Mouse (Mus musculus) kidney, embryonic 16.5 days (tissue): ENCODE data around the gene Enoph1. TPM values are rescaled to one million over a fixed set of nuclear protein-coding genes. Genes with fewer than 3 reads are reported as not detected.

Source experiments
- ATAC-seq: fragments of 200-750 bp; cut with Nextera tagmentation; 2 replicates; pipeline ENCODE4 v1.8.0; 2017; ENCODE audit warnings: moderate TSS enrichment; ENCODE audit not compliant: low FRiP score, low TSS enrichment
- H3K27ac ChIP-seq: fragments of 300-500 bp; sonication (generic); 2 replicates; pipeline ENCODE4 v1.5.1; 2014; ENCODE audit warnings: low read length
- H3K27me3 ChIP-seq: fragments of 300-500 bp; sonication (generic); 2 replicates; pipeline ENCODE4 v1.6.1; 2014; ENCODE audit warnings: low read length, control low read depth, mixed read lengths; ENCODE audit not compliant: insufficient read depth
- H3K36me3 ChIP-seq: fragments of 300-500 bp; sonication (generic); 2 replicates; pipeline ENCODE4 v1.6.1; 2014; ENCODE audit warnings: low read length, control low read depth, mixed read lengths; ENCODE audit not compliant: insufficient read depth
- H3K4me1 ChIP-seq: fragments of 300-500 bp; sonication (generic); 2 replicates; pipeline ENCODE4 v1.6.1; 2014; ENCODE audit warnings: low read length, control low read depth, mixed read lengths; ENCODE audit not compliant: insufficient read depth
- H3K4me2 ChIP-seq: fragments of 300-500 bp; sonication (generic); replicated peaks from 2 replicates; pipeline ENCODE4 v1.6.1; 2014; ENCODE audit warnings: low read depth, low read length
- H3K4me3 ChIP-seq: fragments of 300-500 bp; sonication (generic); 2 replicates; pipeline ENCODE4 v1.5.1; 2014; ENCODE audit warnings: mild to moderate bottlenecking, low read length
- H3K9ac ChIP-seq: fragments of 300-500 bp; sonication (generic); replicated peaks from 2 replicates; pipeline ENCODE4 v1.6.1; 2014; ENCODE audit warnings: low read length
- H3K9me3 ChIP-seq: fragments of 300-500 bp; sonication (generic); 2 replicates; pipeline ENCODE4 v1.6.1; 2016; ENCODE audit warnings: low read length, control low read depth
- WGBS: fragments of 180-500 bp; shearing (Covaris S2); extraction: QIAGEN DNeasy Blood & Tissue Kit; methylation state at CpG from one replicate; pipeline ENCODE4 v1.1.7; 2014; 5-methylcytosine and 5-hydroxymethylcytosine counted together
- polyA plus RNA-seq: library from polyadenylated mRNA; unstranded; fragments of >200 nt; fragmentation: Nextera tagmentation; extraction: Ambion mirVana; gene quantifications from 2 replicates; pipeline ENCODE4 v1.2.1, GENCODE M21; 2015

Enoph1 gene
- polyA plus RNA-seq = 47.7 and 52.1 TPM in 2 replicates

- Histone ChIP-seq H3K9ac (peak within 1 kb of the TSS; percentile 96), H3K4me1 (peaks cover 21% of the 10 kb centered on the region; the same call in 1 of the 2 replicates), H3K36me3 (peaks cover 24% of the 10 kb centered on the region), H3K4me2 (peak within 1 kb of the TSS; percentile 86), H3K4me3 (peak within 1 kb of the TSS; percentile 96), H3K27ac (peak within 1 kb of the TSS; percentile 98), H3K9me3 (no peaks in the 10 kb centered on the region), H3K27me3 (no peaks in the 10 kb centered on the region)
- 0% methylated on average over 55 of the region's 57 CpGs for WGBS
- ATAC-seq = peak; percentile 88
These were observed at the start of gene Enoph1, which contains the start of gene Hnrnpdl for GRCm38 (mm10) chr5:100039602-100040142. Gene Enoph1, plus strand, starts transcription at chr5:100039985. Gene Hnrnpdl, minus strand, starts transcription at chr5:100039664.

- Histone ChIP-seq H3K27ac (no peak overlapping the region), H3K4me3 (no peak overlapping the region), H3K4me2 (no peak overlapping the region), H3K9me3 (0 out of 2 replicates have a peak, but pooled peaks cover 4% of the 10 kb centered on the region), H3K9ac (no peak overlapping the region), H3K27me3 (no peaks in the 10 kb centered on the region), H3K36me3 (no peaks in the 10 kb centered on the region), H3K4me1 (no peaks in the 10 kb centered on the region)
- 66% methylated on average over 3 of the region's 3 CpGs for WGBS
- ATAC-seq = no peak
These were observed 45.6 kb upstream of the Enoph1 start for GRCm38 (mm10) chr5:99994166-99994565.

- Histone ChIP-seq H3K36me3 (no peaks in the 10 kb centered on the region), H3K27me3 (no peaks in the 10 kb centered on the region), H3K27ac (no peak overlapping the region), H3K4me2 (no peak overlapping the region), H3K9me3 (0 out of 2 replicates have a peak, but pooled peaks cover 4% of the 10 kb centered on the region), H3K4me1 (no peaks in the 10 kb centered on the region), H3K4me3 (no peak overlapping the region), H3K9ac (no peak overlapping the region)
- ATAC-seq = no peak
- WGBS = 90% methylated on average over 3 of the region's 3 CpGs
These were observed 45.1 kb upstream of the Enoph1 start for GRCm38 (mm10) chr5:99994680-99995079.

GRCm38 (mm10) chr5:100000048-100000447 lies 39.7 kb upstream of the Enoph1 start:
- no peaks in the 10 kb centered on the region for H3K4me1 ChIP-seq
- H3K9ac ChIP-seq = no peak overlapping the region
- ATAC-seq = no peak

GRCm38 (mm10) chr5:100000500-100000899 lies 39.3 kb upstream of the Enoph1 start:
- WGBS = 50% methylated on average over 6 of the region's 8 CpGs
- no peaks in the 10 kb centered on the region for H3K4me1 ChIP-seq
- H3K4me2 ChIP-seq = no peak overlapping the region
- ATAC-seq = 0 out of 2 replicates have a peak, but pooled peaks have one; percentile 51
- no peaks in the 10 kb centered on the region for H3K36me3 ChIP-seq
- no peak overlapping the region for H3K9ac ChIP-seq
- 0 out of 2 replicates have a peak, but pooled peaks cover 4% of the 10 kb centered on the region for H3K9me3 ChIP-seq
- no peak overlapping the region for H3K4me3 ChIP-seq
- H3K27me3 ChIP-seq = no peaks in the 10 kb centered on the region
- H3K27ac ChIP-seq = no peak overlapping the region

More at GRCm38 (mm10) chr5:100000048-100000447, 39.7 kb upstream of the Enoph1 start:
- Histone ChIP-seq H3K4me3 (no peak overlapping the region), H3K4me2 (no peak overlapping the region), H3K9me3 (0 out of 2 replicates have a peak, but pooled peaks cover 4% of the 10 kb centered on the region), H3K36me3 (no peaks in the 10 kb centered on the region), H3K27me3 (no peaks in the 10 kb centered on the region), H3K27ac (no peak overlapping the region)
- WGBS = 80% methylated on average over 7 of the region's 7 CpGs

GRCm38 (mm10) chr5:100003895-100004294 lies 35.9 kb upstream of the Enoph1 start:
- H3K4me1 ChIP-seq = no peaks in the 10 kb centered on the region
- H3K27me3 ChIP-seq = no peaks in the 10 kb centered on the region
- no peak overlapping the region for H3K4me2 ChIP-seq
- no peak for ATAC-seq
- no peaks in the 10 kb centered on the region for H3K36me3 ChIP-seq
- H3K4me3 ChIP-seq = no peak overlapping the region
- no peaks in the 10 kb centered on the region for H3K9me3 ChIP-seq
- H3K27ac ChIP-seq = no peak overlapping the region
- H3K9ac ChIP-seq = no peak overlapping the region
- 90% methylated on average over 4 of the region's 4 CpGs for WGBS

GRCm38 (mm10) chr5:100005431-100005830 lies 34.4 kb upstream of the Enoph1 start:
- H3K27me3 ChIP-seq = no peaks in the 10 kb centered on the region
- no peaks in the 10 kb centered on the region for H3K4me1 ChIP-seq
- ATAC-seq = no peak
- no peak overlapping the region for H3K9ac ChIP-seq
- H3K4me2 ChIP-seq = no peak overlapping the region
- H3K4me3 ChIP-seq = no peak overlapping the region
- no peak overlapping the region for H3K27ac ChIP-seq
- no peaks in the 10 kb centered on the region for H3K9me3 ChIP-seq
- WGBS = 69% methylated on average over 3 of the region's 3 CpGs
- no peaks in the 10 kb centered on the region for H3K36me3 ChIP-seq

GRCm38 (mm10) chr5:100005896-100006295 lies 33.9 kb upstream of the Enoph1 start:
- Histone ChIP-seq H3K36me3 (no peaks in the 10 kb centered on the region), H3K27ac (no peak overlapping the region), H3K27me3 (no peaks in the 10 kb centered on the region), H3K4me3 (no peak overlapping the region), H3K4me2 (no peak overlapping the region), H3K9ac (no peak overlapping the region), H3K4me1 (no peaks in the 10 kb centered on the region), H3K9me3 (no peaks in the 10 kb centered on the region)
- WGBS = 84% methylated on average over 6 of the region's 6 CpGs
- ATAC-seq = no peak

GRCm38 (mm10) chr5:100006324-100007039 lies 33.3 kb upstream of the Enoph1 start:
- Histone ChIP-seq H3K9ac (no peak overlapping the region), H3K27me3 (no peaks in the 10 kb centered on the region), H3K27ac (no peak overlapping the region), H3K9me3 (no peaks in the 10 kb centered on the region), H3K36me3 (no peaks in the 10 kb centered on the region), H3K4me3 (no peak overlapping the region), H3K4me1 (no peaks in the 10 kb centered on the region), H3K4me2 (no peak overlapping the region)
- WGBS = 90% methylated on average over 4 of the region's 4 CpGs
- ATAC-seq = no peak

GRCm38 (mm10) chr5:100007040-100007375 lies 32.8 kb upstream of the Enoph1 start:
- no peak overlapping the region for H3K9ac ChIP-seq
- H3K4me3 ChIP-seq = no peak overlapping the region
- H3K4me2 ChIP-seq = no peak overlapping the region
- no peak for ATAC-seq
- no peaks in the 10 kb centered on the region for H3K4me1 ChIP-seq
- H3K36me3 ChIP-seq = no peaks in the 10 kb centered on the region
- H3K27me3 ChIP-seq = no peaks in the 10 kb centered on the region
- H3K9me3 ChIP-seq = no peaks in the 10 kb centered on the region
- H3K27ac ChIP-seq = no peak overlapping the region
- 84% methylated on average over 4 of the region's 4 CpGs for WGBS
